Comparison of ENCODE assay signal across 20 mouse cellular contexts in genomic region chr1:72791743-72792142, GRCm38 (mm10). TPM values are rescaled to one million over a fixed set of nuclear protein-coding genes. Genes with fewer than 3 reads are reported as not detected.
"Had no signal": no experiment of that assay in that cellular context is flagged by ENCODE, and none has a peak within 500 bp of the region (broad histone marks: within the 10 kb centered on the region; RNA-seq: fewer than 3 reads in every experiment).

No protein-coding gene starts in this region.

- H3K4me3 ChIP-seq: lung, embryonic 15.5 days; megakaryocyte, embryonic 14.5 days; midbrain, embryonic 13.5 days; midbrain, embryonic 15.5 days; neural tube, embryonic 12.5 days; stomach, embryonic 15.5 days had no signal

- H3K4me2 ChIP-seq: lung, embryonic 15.5 days; midbrain, embryonic 11.5 days; midbrain, embryonic 13.5 days; midbrain, embryonic 15.5 days; neural tube, embryonic 12.5 days; stomach, embryonic 15.5 days had no signal

- H3K36me3 ChIP-seq: lung, embryonic 15.5 days; midbrain, embryonic 13.5 days; midbrain, embryonic 15.5 days; neural tube, embryonic 12.5 days; stomach, embryonic 15.5 days had no signal

- H3K4me1 ChIP-seq: lung, embryonic 15.5 days; megakaryocyte, embryonic 14.5 days; midbrain, embryonic 15.5 days; neural tube, embryonic 12.5 days; stomach, embryonic 15.5 days had no signal

- DNase-seq: lung, adult 2 months; lung, postnatal 14 days; lung, postnatal 36 days; right cerebral cortex, postnatal 14 days; thymus, adult 2 months; thymus, postnatal 25 days; thymus, postnatal 4 days had no signal

- H3K9ac ChIP-seq: lung, embryonic 15.5 days; midbrain, embryonic 13.5 days; midbrain, embryonic 15.5 days; neural tube, embryonic 12.5 days; stomach, embryonic 15.5 days had no signal

- H3K9me3 ChIP-seq: lung, embryonic 15.5 days; midbrain, embryonic 13.5 days; midbrain, embryonic 15.5 days; neural tube, embryonic 12.5 days; stomach, embryonic 15.5 days had no signal

- H3K27me3 ChIP-seq: lung, embryonic 15.5 days; megakaryocyte, embryonic 14.5 days; midbrain, embryonic 13.5 days; midbrain, embryonic 15.5 days; neural tube, embryonic 12.5 days; stomach, embryonic 15.5 days had no signal

- H3K27ac ChIP-seq: lung, embryonic 15.5 days; macrophage; midbrain, embryonic 13.5 days; midbrain, embryonic 15.5 days; neural tube, embryonic 12.5 days; stomach, embryonic 15.5 days; stomach, postnatal 0 days had no signal

- ATAC-seq: lung, postnatal 0 days; midbrain, embryonic 13.5 days; midbrain, embryonic 15.5 days had no signal

RNA-seq across cellular contexts. Expression of gene Igfbp2, which starts 32.6 kb away (rescaled TPM):
- total RNA-seq: megakaryocyte progenitor cell, adult 5-6 weeks; monocyte, adult 5-6 weeks; neutrophil, adult 5-6 weeks had no signal
- polyA plus RNA-seq: macrophage had no signal
